Comparison of ENCODE assay signal across 20 mouse cellular contexts in the genomic region with DNA sequence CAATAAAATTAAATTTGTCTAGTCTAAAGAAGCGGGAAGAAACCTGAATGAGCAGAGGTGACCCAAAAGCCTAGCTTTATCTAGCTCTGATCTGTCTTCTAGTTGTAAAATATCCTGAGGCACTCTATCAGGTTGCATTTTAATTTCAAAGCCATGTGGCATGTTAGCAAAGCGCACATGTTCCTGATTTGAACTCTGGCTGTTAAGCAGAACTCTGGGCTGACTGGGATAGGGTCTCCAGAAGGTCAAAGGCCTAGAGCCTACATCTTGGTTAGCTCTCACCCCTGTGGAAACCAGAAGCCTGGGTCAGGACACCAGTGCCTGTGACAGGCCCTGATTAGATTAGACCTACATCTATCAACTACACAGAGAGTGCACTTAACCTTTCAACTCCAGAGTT.
DNase-seq lines count a peak whose midpoint lies in the region; ATAC-seq lines count a peak whose summit lies in the region.
"Had no signal": no experiment of that assay in that cellular context is flagged by ENCODE, and none has a peak within 500 bp of the region (broad histone marks: within the 10 kb centered on the region; RNA-seq: fewer than 3 reads in every experiment).

No protein-coding gene starts in this region.

- H3K4me3 ChIP-seq in embryonic facial prominence, embryonic 11.5 days (ENCODE audit: low read depth, low read length) = no peak overlapping the region
- H3K4me3 ChIP-seq in limb, embryonic 11.5 days (ENCODE audit: low read depth, low read length) = no peak overlapping the region
- no peak overlapping the region for H3K4me3 ChIP-seq in intestine, embryonic 16.5 days (ENCODE audit: low read length)
- H3K4me3 ChIP-seq: forebrain, embryonic 15.5 days; heart, adult 2 months; heart, embryonic 15.5 days; hindbrain, embryonic 12.5 days had no signal

- 0 out of 2 replicates have a peak, but pooled peaks have one; percentile 45 for ATAC-seq in embryonic facial prominence, embryonic 11.5 days (replicated peaks; ENCODE audit: insufficient number of reproducible peaks, low FRiP score, low TSS enrichment, low read depth)
- ATAC-seq in limb, embryonic 11.5 days (ENCODE audit: insufficient number of reproducible peaks, low FRiP score, low TSS enrichment, low read depth) = no peak
- no peak for ATAC-seq in intestine, embryonic 16.5 days
- ATAC-seq: forebrain, embryonic 15.5 days; hindbrain, embryonic 16.5 days had no signal

- WGBS in embryonic facial prominence, embryonic 11.5 days = 25% methylated on average over 2 of the region's 2 CpGs
- WGBS in limb, embryonic 11.5 days = 15% methylated on average over 2 of the region's 2 CpGs
- 85% methylated on average over 2 of the region's 2 CpGs for WGBS in intestine, embryonic 16.5 days

- no peak overlapping the region for H3K27ac ChIP-seq in embryonic facial prominence, embryonic 11.5 days (replicated peaks; ENCODE audit: low read depth, low read length)
- no peak overlapping the region for H3K27ac ChIP-seq in limb, embryonic 11.5 days (replicated peaks; ENCODE audit: low read depth, low read length)
- no peak overlapping the region for H3K27ac ChIP-seq in intestine, embryonic 16.5 days (ENCODE audit: low read length)
- H3K27ac ChIP-seq: forebrain, embryonic 15.5 days; heart, adult 2 months; heart, embryonic 15.5 days; hindbrain, embryonic 12.5 days had no signal

- H3K9me3 ChIP-seq in embryonic facial prominence, embryonic 11.5 days (replicated peaks; ENCODE audit: control insufficient read depth, low read length) = no peaks in the 10 kb centered on the region
- no peaks in the 10 kb centered on the region for H3K9me3 ChIP-seq in limb, embryonic 11.5 days (ENCODE audit: control insufficient read depth, low read length)
- no peaks in the 10 kb centered on the region for H3K9me3 ChIP-seq in intestine, embryonic 16.5 days (ENCODE audit: control insufficient read depth, low read length)
- H3K9me3 ChIP-seq: forebrain, embryonic 15.5 days; heart, embryonic 15.5 days; hindbrain, embryonic 12.5 days had no signal

- DNase-seq in embryo, embryonic 10 days (ENCODE audit: low spot score) = peak; percentile 77
- peak; percentile 78 for DNase-seq in embryo, embryonic 10.5 days (ENCODE audit: low spot score)
- DNase-seq in embryonic facial prominence, embryonic 11.5 days (ENCODE audit: low spot score) = peak; percentile 82
- peak; percentile 43 for DNase-seq in limb, embryonic 11.5 days (ENCODE audit: low spot score)
- DNase-seq in spleen, adult 18-20 months = no peak
- DNase-seq in urinary bladder, postnatal 10 days (ENCODE audit: low spot score) = no peak
- DNase-seq: adrenal gland, adult 2 months; adrenal gland, postnatal 25 days; cerebellum, adult 9-10 months; cerebellum, postnatal 25 days; gastrocnemius, postnatal 14 days; heart, adult 2 months; heart, postnatal 14 days; kidney, adult 18-20 months had no signal

- H3K4me2 ChIP-seq in embryonic facial prominence, embryonic 11.5 days (ENCODE audit: low read depth, low read length) = no peak overlapping the region
- H3K4me2 ChIP-seq in limb, embryonic 11.5 days (ENCODE audit: low read depth, severe bottlenecking) = no peak overlapping the region
- no peak overlapping the region for H3K4me2 ChIP-seq in intestine, embryonic 16.5 days (ENCODE audit: low read depth, low read length)
- H3K4me2 ChIP-seq: forebrain, embryonic 15.5 days; heart, embryonic 11.5 days; heart, embryonic 15.5 days; hindbrain, embryonic 12.5 days had no signal

- no peak overlapping the region for H3K9ac ChIP-seq in embryonic facial prominence, embryonic 11.5 days (replicated peaks; ENCODE audit: low read length)
- no peak overlapping the region for H3K9ac ChIP-seq in limb, embryonic 11.5 days (ENCODE audit: low read length)
- H3K9ac ChIP-seq in intestine, embryonic 16.5 days (ENCODE audit: low read depth, low read length) = no peak overlapping the region
- H3K9ac ChIP-seq: forebrain, embryonic 15.5 days; heart, embryonic 15.5 days; hindbrain, embryonic 12.5 days had no signal

- H3K36me3 ChIP-seq in embryonic facial prominence, embryonic 11.5 days (replicated peaks; ENCODE audit: control insufficient read depth, insufficient read depth, low read depth, low read length) = no peaks in the 10 kb centered on the region
- H3K36me3 ChIP-seq in limb, embryonic 11.5 days (ENCODE audit: control insufficient read depth, insufficient read depth, low read length) = no peaks in the 10 kb centered on the region
- no peaks in the 10 kb centered on the region for H3K36me3 ChIP-seq in intestine, embryonic 16.5 days (ENCODE audit: control insufficient read depth, insufficient read depth, low read length)
- H3K36me3 ChIP-seq: forebrain, embryonic 15.5 days; heart, embryonic 15.5 days; hindbrain, embryonic 12.5 days had no signal

- no peaks in the 10 kb centered on the region for H3K4me1 ChIP-seq in embryonic facial prominence, embryonic 11.5 days (ENCODE audit: control insufficient read depth, insufficient read depth, low read length)
- peaks cover 7% of the 10 kb centered on the region; the same call in 1 of the 2 replicates for H3K4me1 ChIP-seq in limb, embryonic 11.5 days (ENCODE audit: control insufficient read depth, insufficient read depth, low read length)
- no peaks in the 10 kb centered on the region for H3K4me1 ChIP-seq in intestine, embryonic 16.5 days (ENCODE audit: control insufficient read depth, insufficient read depth, low read length)
- H3K4me1 ChIP-seq: forebrain, embryonic 15.5 days; heart, embryonic 15.5 days; hindbrain, embryonic 12.5 days had no signal

- H3K27me3 ChIP-seq in embryonic facial prominence, embryonic 11.5 days (ENCODE audit: control insufficient read depth, insufficient read depth, low read length) = no peaks in the 10 kb centered on the region
- H3K27me3 ChIP-seq in limb, embryonic 11.5 days (ENCODE audit: control insufficient read depth, insufficient read depth, low read length) = no peaks in the 10 kb centered on the region
- H3K27me3 ChIP-seq in intestine, embryonic 16.5 days (replicated peaks; ENCODE audit: control insufficient read depth, insufficient read depth, low read length) = no peaks in the 10 kb centered on the region
- H3K27me3 ChIP-seq: forebrain, embryonic 15.5 days; heart, embryonic 15.5 days; hindbrain, embryonic 12.5 days had no signal

Comparison
In these comparisons a context has a peak if more than half of its experiments do, and no peak if none do; other contexts are left out.
1. DNase-seq: peak in embryo, embryonic 10 days (single experiment), embryo, embryonic 10.5 days (single experiment), embryonic facial prominence, embryonic 11.5 days (single experiment) and limb, embryonic 11.5 days (single experiment); none in spleen, adult 18-20 months (0 of 2) and urinary bladder, postnatal 10 days (single experiment).